Mouse (Mus musculus): Measurements from ENCODE around the gene Fasl. TPM values are rescaled to one million over a fixed set of nuclear protein-coding genes. Genes with fewer than 3 reads are reported as not detected.
A peak's percentile ranks its signal among the peaks of the same experiment; 100 is the strongest.

The Fasl gene
- total and polyA plus RNA-seq, 3 experiments = not detected

GRCm38 (mm10) chr1:161736848-161737247, 51.4 kb downstream of the Fasl start (continued):
- TF ChIP-seq GABPA (IDR thresholded peaks at IDR 0.05; ENCODE audit: low read depth, low read length) = no peak
- TF ChIP-seq CHD2 (IDR thresholded peaks at IDR 0.05; ENCODE audit: low read length) = no peak
- TF ChIP-seq POLR2AphosphoS5 (IDR thresholded peaks at IDR 0.05; ENCODE audit: borderline replicate concordance, low read depth, low read length) = no peak
- TF ChIP-seq MAX (IDR thresholded peaks at IDR 0.05; ENCODE audit: low read length) = no peak
- no peak for TF ChIP-seq MAZ (IDR thresholded peaks at IDR 0.05; ENCODE audit: low read depth, low read length)
- no peak for TF ChIP-seq ZKSCAN1 (IDR thresholded peaks at IDR 0.05; ENCODE audit: low read depth, low read length)
- TF ChIP-seq ZC3H11A (IDR thresholded peaks at IDR 0.05; ENCODE audit: low read depth, low read length) = peak; percentile 38; the same call in 1 of the 2 replicates
- TF ChIP-seq NELFE (IDR thresholded peaks at IDR 0.05; ENCODE audit: low read depth, low read length) = no peak
- TF ChIP-seq POLR2AphosphoS2 (IDR thresholded peaks at IDR 0.05; ENCODE audit: low read length) = no peak
- peak; percentile 21 to 71 (median 67); a peak in 5 of 6 replicates for TF ChIP-seq CTCF (IDR thresholded peaks at IDR 0.05 in 2 of 3, conservative IDR thresholded peaks at IDR 0.05 in 1 of 3; ENCODE audit: control insufficient read depth in 1 of 3, insufficient read depth in 1 of 3, low read depth in 2 of 3, low read length in 3 of 3, poor library complexity in 1 of 3, severe bottlenecking in 1 of 3)
- no peak for TF ChIP-seq MEF2A (IDR thresholded peaks at IDR 0.05; ENCODE audit: extremely low read depth, insufficient replicate concordance, low read depth, low read length, poor library complexity, severe bottlenecking)
- no peak for TF ChIP-seq MYC (IDR thresholded peaks at IDR 0.05; ENCODE audit: low read depth, low read length)
- no peak for TF ChIP-seq CHD1 (IDR thresholded peaks at IDR 0.05; ENCODE audit: low read depth, low read length)
- peak; percentile 50 for TF ChIP-seq SMC3 (IDR thresholded peaks at IDR 0.05; ENCODE audit: low read depth, low read length)
- TF ChIP-seq MXI1 (IDR thresholded peaks at IDR 0.05; ENCODE audit: low read depth, low read length) = no peak

- DNase-seq (ENCODE audit: low read depth, low spot score) = peak; percentile 29
- H3K79me2 ChIP-seq (ENCODE audit: control insufficient read depth, insufficient read depth, low read length, poor library complexity) = no peaks in the 10 kb centered on the region
- H3K4me1 ChIP-seq (ENCODE audit: control insufficient read depth in 1 of 2, insufficient read depth in 2 of 2, low read length in 2 of 2) = peaks cover 2 to 12% of the 10 kb centered on the region in 2 experiments; a peak in 3 of 4 replicates
- peaks cover 0 to 8% of the 10 kb centered on the region in 2 experiments; a peak in 2 of 4 replicates for H3K36me3 ChIP-seq (ENCODE audit: control insufficient read depth in 1 of 2, insufficient read depth in 2 of 2, low read length in 2 of 2)
- H3K4me3 ChIP-seq (ENCODE audit: control insufficient read depth in 1 of 2, insufficient read depth in 1 of 2, low read depth in 2 of 2, low read length in 2 of 2) = no peak overlapping the region
- H3K27me3 ChIP-seq (ENCODE audit: control insufficient read depth in 1 of 2, insufficient read depth in 2 of 2, low read length in 2 of 2) = peaks cover 0 to 3% of the 10 kb centered on the region in 2 experiments; a peak in 2 of 4 replicates
- no peaks in the 10 kb centered on the region for H3K9me3 ChIP-seq (replicated peaks; ENCODE audit: insufficient read depth, low read length)
- no peak overlapping the region for H3K9ac ChIP-seq (ENCODE audit: control insufficient read depth, low read depth, low read length, poor library complexity, severe bottlenecking)
- no peak overlapping the region for H3K27ac ChIP-seq (ENCODE audit: control insufficient read depth, low read depth, low read length)
- TF ChIP-seq MAFK (IDR thresholded peaks at IDR 0.05; ENCODE audit: borderline replicate concordance, low read depth, low read length) = no peak
- no peak for TF ChIP-seq GABPA (IDR thresholded peaks at IDR 0.05; ENCODE audit: low read depth, low read length)
- TF ChIP-seq TCF12 (IDR thresholded peaks at IDR 0.05; ENCODE audit: low read depth, low read length) = peak; percentile 53; the same call in 1 of the 2 replicates
- TF ChIP-seq TBP (IDR thresholded peaks at IDR 0.05; ENCODE audit: low read depth, low read length) = no peak
- no peak for TF ChIP-seq MYC (IDR thresholded peaks at IDR 0.05; ENCODE audit: low read depth, low read length)
- no peak for TF ChIP-seq CHD2 (IDR thresholded peaks at IDR 0.05; ENCODE audit: low read length)
- TF ChIP-seq ZMIZ1 (IDR thresholded peaks at IDR 0.05; ENCODE audit: low read depth, low read length) = no peak
- no peak for TF ChIP-seq TAL1 (IDR thresholded peaks at IDR 0.05; ENCODE audit: low read length)
- no peak for TF ChIP-seq BHLHE40 (IDR thresholded peaks at IDR 0.05; ENCODE audit: borderline replicate concordance, low read depth, low read length)
- no peak for TF ChIP-seq MEF2A (IDR thresholded peaks at IDR 0.05; ENCODE audit: extremely low read depth, insufficient replicate concordance, low read depth, low read length, poor library complexity, severe bottlenecking)
- peak; percentile 68 for TF ChIP-seq GATA1 (IDR thresholded peaks at IDR 0.05; ENCODE audit: low read depth, low read length)
- TF ChIP-seq EP300 (IDR thresholded peaks at IDR 0.05; ENCODE audit: low read depth in 1 of 2, low read length in 2 of 2) = peak in 1 of 2 experiments; percentile 37; a peak in 2 of 4 replicates
- TF ChIP-seq POLR2A (IDR thresholded peaks at IDR 0.05; ENCODE audit: control insufficient read depth in 1 of 2, insufficient read depth in 1 of 2, low read depth in 1 of 2, low read length in 2 of 2, poor library complexity in 1 of 2) = no peak
- no peak for TF ChIP-seq NRF1 (IDR thresholded peaks at IDR 0.05; ENCODE audit: insufficient read depth, low read depth, low read length, poor library complexity, severe bottlenecking)
Measured at GRCm38 (mm10) chr1:161736255-161736654, 52.0 kb downstream of the Fasl start.
